Mouse (Mus musculus) bone marrow, adult 2 months (tissue): Measurements from ENCODE around the gene Gm10282.

Experiments
- CTCF ChIP-seq: fragments of 200-500 bp; IDR thresholded peaks from 2 replicates; pipeline ENCODE4 v1.5.1; 2011; ENCODE audit warnings: low read length, control low read depth; ENCODE audit not compliant: control insufficient read depth, insufficient read depth
- POLR2A ChIP-seq: fragments of 200-500 bp; IDR thresholded peaks from 2 replicates; pipeline ENCODE4 v1.6.1; 2011; ENCODE audit warnings: low read depth, mild to moderate bottlenecking, control low read depth, low read length, borderline replicate concordance; ENCODE audit not compliant: control insufficient read depth

DNA sequence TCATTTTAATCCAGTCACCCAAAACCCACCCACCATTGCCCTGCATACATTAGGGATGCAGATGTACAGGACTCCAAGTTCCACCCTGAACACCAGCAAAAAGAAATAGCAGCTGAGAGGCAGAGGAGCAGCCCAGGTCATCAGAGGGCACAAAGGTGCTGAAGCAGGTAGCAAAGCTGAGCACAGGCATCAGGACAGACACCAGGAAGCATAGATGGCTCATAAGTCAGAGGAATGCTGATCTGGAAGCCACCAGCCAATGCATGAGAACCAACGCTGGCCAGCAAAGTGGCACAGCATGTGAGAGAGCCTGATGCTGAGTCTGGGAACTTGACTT lies 47.2 kb downstream of the Gm10282 start:
- TF ChIP-seq POLR2A (no peak), CTCF (no peak)
